Mouse (Mus musculus): ENCODE measurements around the gene Slc1a3.

Slc1a3 gene

GRCm38 (mm10) chr15:8658086-8658980, 52.2 kb downstream of the Slc1a3 start:
- DNase-seq (ENCODE audit: low read depth): no peak

- no peak for DNase-seq (ENCODE audit: low read depth)
Measured at GRCm38 (mm10) chr15:8655251-8655650, 55.3 kb downstream of the Slc1a3 start.

- no peak for DNase-seq (ENCODE audit: low read depth)
Measured at GRCm38 (mm10) chr15:8652637-8653036, 57.9 kb downstream of the Slc1a3 start.

GRCm38 (mm10) chr15:8643997-8644692, 66.4 kb downstream of the Slc1a3 start:
- DNase-seq (ENCODE audit: low read depth): no peak

- no peak for DNase-seq (ENCODE audit: low read depth)
Measured at GRCm38 (mm10) chr15:8639856-8640255, 70.7 kb downstream of the Slc1a3 start.

- DNase-seq (ENCODE audit: low read depth): no peak
Measured at GRCm38 (mm10) chr15:8638568-8639325, 71.8 kb downstream of the Slc1a3 start.

GRCm38 (mm10) chr15:8637283-8637682, 73.3 kb downstream of the Slc1a3 start:
- no peak for DNase-seq (ENCODE audit: low read depth)

GRCm38 (mm10) chr15:8635974-8636373, 74.6 kb downstream of the Slc1a3 start:
- no peak for DNase-seq (ENCODE audit: low read depth)

GRCm38 (mm10) chr15:8634807-8635206, 75.8 kb downstream of the Slc1a3 start:
- DNase-seq (ENCODE audit: low read depth): no peak

- no peak for DNase-seq (ENCODE audit: low read depth)
Measured at GRCm38 (mm10) chr15:8634355-8634754, 76.2 kb downstream of the Slc1a3 start.

- DNase-seq (ENCODE audit: low read depth): peak; percentile 38
Measured at GRCm38 (mm10) chr15:8633375-8633774, 77.2 kb downstream of the Slc1a3 start.

GRCm38 (mm10) chr15:8632361-8632760, 78.2 kb downstream of the Slc1a3 start:
- DNase-seq (ENCODE audit: low read depth): no peak

GRCm38 (mm10) chr15:8629317-8629831, 81.2 kb downstream of the Slc1a3 start:
- DNase-seq (ENCODE audit: low read depth): no peak

GRCm38 (mm10) chr15:8628150-8628549, 82.4 kb downstream of the Slc1a3 start:
- DNase-seq (ENCODE audit: low read depth): no peak

- DNase-seq (ENCODE audit: low read depth): peak; percentile 50
Measured at GRCm38 (mm10) chr15:8627097-8627537, 83.4 kb downstream of the Slc1a3 start.

- DNase-seq (ENCODE audit: low read depth): no peak
Measured at GRCm38 (mm10) chr15:8625370-8625769, 85.2 kb downstream of the Slc1a3 start.

GRCm38 (mm10) chr15:8623879-8624278, 86.7 kb downstream of the Slc1a3 start:
- DNase-seq (ENCODE audit: low read depth): no peak

GRCm38 (mm10) chr15:8619479-8620026, 91.0 kb downstream of the Slc1a3 start:
- no peak for DNase-seq (ENCODE audit: low read depth)

GRCm38 (mm10) chr15:8616290-8616689, 94.3 kb downstream of the Slc1a3 start:
- DNase-seq (ENCODE audit: low read depth): no peak

GRCm38 (mm10) chr15:8615511-8616224, 94.9 kb downstream of the Slc1a3 start:
- DNase-seq (ENCODE audit: low read depth): no peak

- no peak for DNase-seq (ENCODE audit: low read depth)
Measured at GRCm38 (mm10) chr15:8614701-8615100, 95.9 kb downstream of the Slc1a3 start.
